Mouse (Mus musculus) MEL (cell line): ENCODE data around the gene Eif2b4. TPM values are rescaled to one million over a fixed set of nuclear protein-coding genes. Genes with fewer than 3 reads are reported as not detected.

Experiments
- DNase-seq: peaks from one replicate; pipeline ENCODE4 v3.0.0; 2011; ENCODE audit warnings: low read depth, low spot score
- H3K27ac ChIP-seq: 2 replicates; pipeline ENCODE4 v1.5.1; 2012; ENCODE audit warnings: low read depth, mild to moderate bottlenecking, control low read depth, low read length, moderate library complexity; ENCODE audit not compliant: control insufficient read depth
- H3K27me3 ChIP-seq, 2 experiments: fragments of 150-350 bp in 1 of 2; sonication (generic) in 1 of 2; 2 replicates each; pipeline ENCODE4 v1.6.1; 2012; ENCODE audit warnings: low read length in 2 of 2, mild to moderate bottlenecking in 2 of 2, improper control_type of control experiment in 1 of 2, moderate library complexity in 1 of 2; ENCODE audit not compliant: insufficient read depth in 2 of 2, control insufficient read depth in 1 of 2
- H3K36me3 ChIP-seq, 2 experiments: 2 replicates each; pipeline ENCODE4 v1.6.1; 2012 to 2014; ENCODE audit warnings: low read length in 2 of 2, improper control_type of control experiment in 1 of 2, inconsistent platforms in 1 of 2, mild to moderate bottlenecking in 1 of 2; ENCODE audit not compliant: insufficient read depth in 2 of 2, control insufficient read depth in 1 of 2
- H3K4me1 ChIP-seq, 2 experiments: fragments of 150-350 bp in 1 of 2; sonication (generic) in 1 of 2; 2 replicates each; pipeline ENCODE4 v1.6.1; 2012; ENCODE audit warnings: low read length in 2 of 2, improper control_type of control experiment in 1 of 2, mild to moderate bottlenecking in 1 of 2; ENCODE audit not compliant: insufficient read depth in 2 of 2, control insufficient read depth in 1 of 2
- H3K4me3 ChIP-seq, 2 experiments: fragments of 150-350 bp in 1 of 2; sonication (generic) in 1 of 2; 2 replicates each; pipeline ENCODE4 v1.5.1; 2012; ENCODE audit warnings: low read depth in 2 of 2, low read length in 2 of 2, mild to moderate bottlenecking in 2 of 2, moderate library complexity in 2 of 2, control low read depth in 1 of 2, improper control_type of control experiment in 1 of 2; ENCODE audit not compliant: control insufficient read depth in 1 of 2, insufficient read depth in 1 of 2
- H3K79me2 ChIP-seq: 2 replicates; pipeline ENCODE4 v1.6.1; 2012; ENCODE audit warnings: mild to moderate bottlenecking, low read length, moderate library complexity; ENCODE audit not compliant: control insufficient read depth, poor library complexity, insufficient read depth
- H3K9ac ChIP-seq: 2 replicates; pipeline ENCODE4 v1.6.1; 2012; ENCODE audit warnings: low read depth, mild to moderate bottlenecking, control low read depth, low read length, moderate library complexity; ENCODE audit not compliant: control insufficient read depth, poor library complexity, severe bottlenecking
- H3K9me3 ChIP-seq: fragments of 150-350 bp; sonication (generic); replicated peaks from 2 replicates; pipeline ENCODE4 v1.6.1; 2012; ENCODE audit warnings: mild to moderate bottlenecking, low read length, improper control_type of control experiment, moderate library complexity; ENCODE audit not compliant: insufficient read depth
- BHLHE40 ChIP-seq: IDR thresholded peaks from 2 replicates; pipeline ENCODE4 v1.6.1; 2012; ENCODE audit warnings: low read depth, mild to moderate bottlenecking, inconsistent platforms, low read length, improper control_type of control experiment, borderline replicate concordance
- CHD1 ChIP-seq: IDR thresholded peaks from 2 replicates; pipeline ENCODE4 v1.6.1; 2012; ENCODE audit warnings: low read depth, mild to moderate bottlenecking, inconsistent platforms, low read length, improper control_type of control experiment
- CTCF ChIP-seq, 3 experiments: IDR thresholded peaks in 2 of 3; conservative IDR thresholded peaks in 1 of 3; 2 replicates each; pipeline ENCODE4 v1.5.1; 2011 to 2012; ENCODE audit warnings: low read length in 3 of 3, low read depth in 2 of 3, mild to moderate bottlenecking in 2 of 3, improper control_type of control experiment in 1 of 3, inconsistent platforms in 1 of 3, mixed read lengths in 1 of 3, moderate library complexity in 1 of 3; ENCODE audit not compliant: control insufficient read depth in 1 of 3, insufficient read depth in 1 of 3, poor library complexity in 1 of 3, severe bottlenecking in 1 of 3
- ELF1 ChIP-seq: IDR thresholded peaks from 2 replicates; pipeline ENCODE4 v1.6.1; 2014; ENCODE audit warnings: low read depth, mild to moderate bottlenecking, inconsistent platforms, low read length, improper control_type of control experiment, moderate library complexity
- EP300 ChIP-seq, 2 experiments: IDR thresholded peaks; 2 replicates each; pipeline ENCODE4 v1.6.1; 2011; ENCODE audit warnings: improper control_type of control experiment in 2 of 2, low read length in 2 of 2, low read depth in 1 of 2, mild to moderate bottlenecking in 1 of 2
- ETS1 ChIP-seq: IDR thresholded peaks from 2 replicates; pipeline ENCODE4 v1.6.1; 2012; ENCODE audit warnings: low read depth, mild to moderate bottlenecking, inconsistent platforms, low read length, improper control_type of control experiment, moderate library complexity
- GABPA ChIP-seq: IDR thresholded peaks from 2 replicates; pipeline ENCODE4 v1.6.1; 2012; ENCODE audit warnings: low read depth, mild to moderate bottlenecking, inconsistent platforms, low read length, improper control_type of control experiment, moderate library complexity
- GATA1 ChIP-seq: IDR thresholded peaks from 2 replicates; pipeline ENCODE4 v1.6.1; 2011; ENCODE audit warnings: low read depth, low read length, improper control_type of control experiment
- HCFC1 ChIP-seq: IDR thresholded peaks from 2 replicates; pipeline ENCODE4 v1.6.1; 2012; ENCODE audit warnings: low read depth, mild to moderate bottlenecking, inconsistent platforms, low read length, improper control_type of control experiment, moderate library complexity
- JUND ChIP-seq: IDR thresholded peaks from 2 replicates; pipeline ENCODE4 v1.6.1; 2011; ENCODE audit warnings: low read depth, mild to moderate bottlenecking, improper control_type of control experiment, low read length
- MAX ChIP-seq: IDR thresholded peaks from 2 replicates; pipeline ENCODE4 v1.6.1; 2011; ENCODE audit warnings: low read length, improper control_type of control experiment
- MEF2A ChIP-seq: IDR thresholded peaks from 2 replicates; pipeline ENCODE4 v1.6.1; 2014; ENCODE audit warnings: low read depth, mild to moderate bottlenecking, inconsistent platforms, low read length, improper control_type of control experiment; ENCODE audit not compliant: poor library complexity, insufficient replicate concordance, severe bottlenecking; ENCODE audit errors: extremely low read depth
- MXI1 ChIP-seq: IDR thresholded peaks from 2 replicates; pipeline ENCODE4 v1.6.1; 2011; ENCODE audit warnings: mild to moderate bottlenecking, low read depth, low read length, improper control_type of control experiment
- MYC ChIP-seq: IDR thresholded peaks from 2 replicates; pipeline ENCODE4 v1.6.1; 2011; ENCODE audit warnings: low read depth, mild to moderate bottlenecking, low read length, improper control_type of control experiment, moderate library complexity
- POLR2A ChIP-seq, 2 experiments: IDR thresholded peaks; 2 replicates each; pipeline ENCODE4 v1.6.1; 2011 to 2012; ENCODE audit warnings: low read length in 2 of 2, mild to moderate bottlenecking in 2 of 2, control low read depth in 1 of 2, improper control_type of control experiment in 1 of 2, low read depth in 1 of 2, moderate library complexity in 1 of 2; ENCODE audit not compliant: control insufficient read depth in 1 of 2, insufficient read depth in 1 of 2, poor library complexity in 1 of 2
- POLR2AphosphoS2 ChIP-seq: IDR thresholded peaks from 2 replicates; pipeline ENCODE4 v1.6.1; 2011; ENCODE audit warnings: low read length, improper control_type of control experiment
- RCOR1 ChIP-seq: IDR thresholded peaks from 2 replicates; pipeline ENCODE4 v1.6.1; 2012; ENCODE audit warnings: low read depth, mild to moderate bottlenecking, inconsistent platforms, low read length, improper control_type of control experiment
- SMC3 ChIP-seq: IDR thresholded peaks from 2 replicates; pipeline ENCODE4 v1.6.1; 2011; ENCODE audit warnings: low read depth, low read length, improper control_type of control experiment
- TAL1 ChIP-seq: IDR thresholded peaks from 2 replicates; pipeline ENCODE4 v1.6.1; 2012; ENCODE audit warnings: mild to moderate bottlenecking, inconsistent platforms, low read length, moderate library complexity, mixed read lengths
- TBP ChIP-seq: IDR thresholded peaks from 2 replicates; pipeline ENCODE4 v1.8.0; 2011; ENCODE audit warnings: low read depth, low read length, improper control_type of control experiment
- TCF12 ChIP-seq: IDR thresholded peaks from 2 replicates; pipeline ENCODE4 v1.6.1; 2014; ENCODE audit warnings: low read depth, mild to moderate bottlenecking, inconsistent platforms, low read length, improper control_type of control experiment, moderate library complexity
- USF1 ChIP-seq: IDR thresholded peaks from 2 replicates; pipeline ENCODE4 v1.6.1; 2014; ENCODE audit warnings: low read depth, mild to moderate bottlenecking, inconsistent platforms, low read length, improper control_type of control experiment, moderate library complexity
- ZC3H11A ChIP-seq: IDR thresholded peaks from 2 replicates; pipeline ENCODE4 v1.6.1; 2012; ENCODE audit warnings: low read depth, mild to moderate bottlenecking, inconsistent platforms, low read length, improper control_type of control experiment
- polyA plus RNA-seq, 2 experiments: library from polyadenylated mRNA; stranded (reverse) in 1 of 2; unstranded in 1 of 2; fragments of >175 nt in 1 of 2; fragments of >200 nt in 1 of 2; gene quantifications; 2 replicates each; pipeline versions ENCODE4 v1.2.1 to v1.2.4; 2012; ENCODE audit warnings: low replicate concordance in 2 of 2, low read depth in 1 of 2; ENCODE audit not compliant: insufficient read length in 2 of 2, insufficient read depth in 1 of 2, missing spikeins in 1 of 2
- total RNA-seq: library from RNA; depleted of rRNA; stranded (reverse); fragments of 300-350 nt; gene quantifications from 2 replicates; pipeline ENCODE4 v1.2.3, GENCODE M21; 2012

Eif2b4 gene
- total and polyA plus RNA-seq, 3 experiments: 151 to 282 TPM; not detected in 1

GRCm38 (mm10) chr5:31154152-31154553, 39.1 kb downstream of the Eif2b4 start, which contains the start of gene Mpv17 (continued):
- TF ChIP-seq MEF2A (no peak), CHD1 (no peak; the same call in 1 of the 2 replicates)

GRCm38 (mm10) chr5:31153516-31154151, 39.6 kb downstream of the Eif2b4 start:
- Histone ChIP-seq H3K27ac (no peak overlapping the region), H3K27me3 (no peaks in the 10 kb centered on the region), H3K4me3 (peak overlapping the region; percentile 74 to 76), H3K36me3 (peaks cover 0 to 17% of the 10 kb centered on the region in 2 experiments; a peak in 2 of 4 replicates), H3K79me2 (no peaks in the 10 kb centered on the region; the same call in 1 of the 2 replicates), H3K4me1 (no peaks in the 10 kb centered on the region; a peak in 1 of 4 replicates), H3K9me3 (no peaks in the 10 kb centered on the region), H3K9ac (peak overlapping the region; percentile 73)
- DNase-seq: no peak
- TF ChIP-seq TBP: 0 out of 2 replicates have a peak, but pooled peaks have one; percentile 52
- no peak for TF ChIP-seq GABPA
- no peak for TF ChIP-seq MAX
- TF ChIP-seq ETS1: no peak

GRCm38 (mm10) chr5:31151746-31152145, 41.5 kb downstream of the Eif2b4 start:
- peaks cover 0 to 6% of the 10 kb centered on the region in 2 experiments; a peak in 1 of 4 replicates for H3K36me3 ChIP-seq
- H3K79me2 ChIP-seq: no peaks in the 10 kb centered on the region; the same call in 1 of the 2 replicates
- no peak overlapping the region for H3K27ac ChIP-seq
- no peaks in the 10 kb centered on the region; a peak in 1 of 4 replicates for H3K4me1 ChIP-seq
- H3K9me3 ChIP-seq: no peaks in the 10 kb centered on the region
- H3K27me3 ChIP-seq: no peaks in the 10 kb centered on the region
- no peak overlapping the region for H3K4me3 ChIP-seq
- TF ChIP-seq SMC3 (peak; percentile 26; the same call in 1 of the 2 replicates), POLR2A (IDR thresholded peaks at IDR 0.05; ENCODE audit: control insufficient read depth in 1 of 2, insufficient read depth in 1 of 2, low read depth in 1 of 2, low read length in 2 of 2, poor library complexity in 1 of 2) (no peak; a peak in 1 of 4 replicates), MXI1 (no peak), CTCF (IDR thresholded peaks at IDR 0.05 in 2 of 3, conservative IDR thresholded peaks at IDR 0.05 in 1 of 3; ENCODE audit: control insufficient read depth in 1 of 3, insufficient read depth in 1 of 3, low read depth in 2 of 3, low read length in 3 of 3, poor library complexity in 1 of 3, severe bottlenecking in 1 of 3) (peak in 2 of 3 experiments; percentile 22 to 30; a peak in 3 of 6 replicates), GATA1 (no peak)
- DNase-seq: no peak
- H3K9ac ChIP-seq: no peak overlapping the region

GRCm38 (mm10) chr5:31149781-31150180, 43.4 kb downstream of the Eif2b4 start:
- Histone ChIP-seq H3K27me3 (no peaks in the 10 kb centered on the region), H3K9me3 (no peaks in the 10 kb centered on the region), H3K4me1 (no peaks in the 10 kb centered on the region; a peak in 1 of 4 replicates), H3K79me2 (no peaks in the 10 kb centered on the region; the same call in 1 of the 2 replicates), H3K9ac (no peak overlapping the region), H3K36me3 (no peaks in the 10 kb centered on the region), H3K27ac (no peak overlapping the region), H3K4me3 (no peak overlapping the region)
- DNase-seq: no peak
- TF ChIP-seq HCFC1 (no peak), POLR2AphosphoS2 (no peak), TAL1 (no peak), TCF12 (no peak), MYC (no peak), RCOR1 (no peak), BHLHE40 (no peak), MAX (no peak), USF1 (no peak), CHD1 (no peak), CTCF (IDR thresholded peaks at IDR 0.05 in 2 of 3, conservative IDR thresholded peaks at IDR 0.05 in 1 of 3; ENCODE audit: control insufficient read depth in 1 of 3, insufficient read depth in 1 of 3, low read depth in 2 of 3, low read length in 3 of 3, poor library complexity in 1 of 3, severe bottlenecking in 1 of 3) (no peak), JUND (no peak), EP300 (IDR thresholded peaks at IDR 0.05; ENCODE audit: low read depth in 1 of 2, low read length in 2 of 2) (no peak), ELF1 (no peak), ZC3H11A (no peak)
